ENCODE assay signal across 8 mouse cellular contexts in the genomic region with DNA sequence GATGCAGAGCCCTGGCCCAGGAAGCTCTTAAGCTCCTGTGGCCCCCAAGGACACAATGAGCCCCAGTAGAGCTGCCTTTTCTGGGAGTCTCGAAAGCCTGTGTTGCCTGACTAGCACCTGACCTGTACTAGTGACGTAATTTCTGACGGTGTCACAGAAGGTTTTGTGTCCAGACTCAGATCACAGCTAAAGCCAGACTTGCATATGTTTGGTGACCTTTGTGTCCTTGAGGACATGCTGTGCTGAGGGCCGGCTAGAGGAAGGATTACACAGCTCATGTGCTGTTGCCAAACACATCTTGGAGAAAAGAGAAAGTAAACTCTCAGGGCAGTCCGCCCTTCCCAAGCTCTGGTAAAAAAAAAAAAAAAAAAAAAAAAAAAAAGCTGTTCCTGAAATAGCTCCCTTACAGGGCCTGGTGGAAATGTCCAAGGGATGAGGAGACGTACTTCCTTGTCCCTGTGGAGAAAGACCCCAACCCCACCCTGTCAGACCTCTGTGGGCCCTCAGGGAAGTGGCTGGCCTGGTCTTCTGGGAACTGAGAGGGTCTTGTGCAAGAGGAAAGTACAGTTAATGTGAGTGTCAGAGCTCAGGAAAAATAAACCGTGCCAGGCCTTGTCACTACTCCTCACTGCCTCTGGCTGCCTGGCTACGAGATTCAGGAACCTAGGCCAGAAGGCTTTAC. TPM values are rescaled to one million over a fixed set of nuclear protein-coding genes. Genes with fewer than 3 reads are reported as not detected.
A peak's percentile ranks its signal among the peaks of the same experiment; 100 is the strongest.
DNase-seq lines count a peak whose midpoint lies in the region; ATAC-seq and TF ChIP-seq lines count a peak whose summit lies in the region.

No protein-coding gene starts in this region.

- H3K9ac ChIP-seq in heart, adult 2 months (ENCODE audit: low read depth, low read length), result peak overlapping the region; percentile 26; the same call in 1 of the 2 replicates
- H3K9ac ChIP-seq in forebrain, embryonic 15.5 days (replicated peaks), result no peak overlapping the region
- H3K9ac ChIP-seq in midbrain, embryonic 15.5 days, result no peak overlapping the region

- no peaks in the 10 kb centered on the region for H3K9me3 ChIP-seq in forebrain, embryonic 15.5 days
- no peaks in the 10 kb centered on the region for H3K9me3 ChIP-seq in midbrain, embryonic 15.5 days

- TF ChIP-seq CTCF in heart, adult 2 months (IDR thresholded peaks at IDR 0.05), result no peak

- TF ChIP-seq POLR2A in heart, adult 2 months (IDR thresholded peaks at IDR 0.05; ENCODE audit: insufficient read depth, low read depth, low read length), result peak; percentile 28; the same call in 1 of the 2 replicates

- peaks cover 31% of the 10 kb centered on the region for H3K4me1 ChIP-seq in heart, adult 2 months (ENCODE audit: control insufficient read depth, insufficient read depth, low read length)
- peaks cover 9% of the 10 kb centered on the region for H3K4me1 ChIP-seq in forebrain, embryonic 15.5 days
- peaks cover 3% of the 10 kb centered on the region; the same call in 1 of the 2 replicates for H3K4me1 ChIP-seq in midbrain, embryonic 15.5 days

- peak; percentile 91; the same call in 1 of the 2 replicates for TF ChIP-seq EP300 in heart, adult 2 months (IDR thresholded peaks at IDR 0.05; ENCODE audit: insufficient read depth, low read depth, low read length)

- ATAC-seq in megakaryocyte-erythroid progenitor cell, adult 5-6 weeks (replicated peaks; ENCODE audit: low FRiP score, low TSS enrichment, poor library complexity, severe bottlenecking), result no peak
- ATAC-seq in forebrain, embryonic 15.5 days (replicated peaks), result no peak
- ATAC-seq in midbrain, embryonic 15.5 days (replicated peaks), result no peak

- 8% methylated on average over 8 of the region's 8 CpGs for WGBS in heart, adult 2 months
- WGBS in forebrain, embryonic 15.5 days, result 54% methylated on average over 8 of the region's 8 CpGs
- WGBS in midbrain, embryonic 15.5 days, result 49% methylated on average over 8 of the region's 8 CpGs

- H3K4me3 ChIP-seq in heart, adult 2 months, result no peak overlapping the region
- H3K4me3 ChIP-seq in forebrain, embryonic 15.5 days, result no peak overlapping the region
- no peak overlapping the region for H3K4me3 ChIP-seq in midbrain, embryonic 15.5 days

- intact Hi-C loops in heart, adult 2 months (cut with DNase I), result loop anchor here (2.0 to 5.0 kb wide), 3 partner anchors 15 to 45 kb away; partner anchors contain the start of gene Med9

- no peaks in the 10 kb centered on the region for H3K27me3 ChIP-seq in heart, adult 2 months (ENCODE audit: control insufficient read depth, insufficient read depth, low read length)
- no peaks in the 10 kb centered on the region for H3K27me3 ChIP-seq in forebrain, embryonic 15.5 days
- H3K27me3 ChIP-seq in midbrain, embryonic 15.5 days (replicated peaks), result no peaks in the 10 kb centered on the region

- no peaks in the 10 kb centered on the region for H3K79me2 ChIP-seq in heart, adult 2 months (replicated peaks; ENCODE audit: control insufficient read depth, insufficient read depth, low read length)

- DNase-seq in adrenal gland, adult (ENCODE audit: inconsistent age in 2 of 2, low spot score in 1 of 2), result peak; percentile 72 to 87
- DNase-seq in adrenal gland, postnatal 25 days, result no peak
- DNase-seq in ES-CJ7 (ENCODE audit: low read depth, low spot score), result peak; percentile 25
- peak; percentile 66 to 72 for DNase-seq in heart, adult 2 months
- DNase-seq in kidney, postnatal 14 days, result peak; percentile 67

- H3K4me2 ChIP-seq in forebrain, embryonic 15.5 days (replicated peaks), result no peak overlapping the region
- no peak overlapping the region for H3K4me2 ChIP-seq in midbrain, embryonic 15.5 days

- peak overlapping the region; percentile 85 for H3K27ac ChIP-seq in heart, adult 2 months
- no peak overlapping the region for H3K27ac ChIP-seq in forebrain, embryonic 15.5 days (replicated peaks)
- H3K27ac ChIP-seq in midbrain, embryonic 15.5 days, result no peak overlapping the region

- no peaks in the 10 kb centered on the region for H3K36me3 ChIP-seq in heart, adult 2 months (ENCODE audit: control insufficient read depth, insufficient read depth, low read length)
- H3K36me3 ChIP-seq in forebrain, embryonic 15.5 days, result no peaks in the 10 kb centered on the region
- no peaks in the 10 kb centered on the region for H3K36me3 ChIP-seq in midbrain, embryonic 15.5 days (replicated peaks)

RNA-seq across cellular contexts. Expression of gene Med9, which starts 45.8 kb away (rescaled TPM):
- total RNA-seq in adrenal gland, postnatal 25 days (2021), result 26.5 and 32.9 TPM in 2 replicates
- total RNA-seq in heart, adult 2 months (2021), result 10 to 100 TPM; 24.0 to 25.5 TPM
- polyA plus RNA-seq in heart, adult 2 months (2012; rRNA removed), result 24.0 and 28.1 TPM in 2 replicates
- total RNA-seq in megakaryocyte-erythroid progenitor cell, adult 5-6 weeks (2014; fragmentation: Nextera tagmentation), result 23.6 and 25.8 TPM in 2 replicates
- total RNA-seq in megakaryocyte-erythroid progenitor cell, adult 5-6 weeks (2017), result 32.9 and 33.8 TPM in 2 replicates
- polyA plus RNA-seq in forebrain, embryonic 15.5 days (2015; fragmentation: Nextera tagmentation; extraction: Ambion mirVana), result 39.8 and 39.9 TPM in 2 replicates
- 32.4 and 33.7 TPM in 2 replicates for polyA plus RNA-seq in midbrain, embryonic 15.5 days (2015; fragmentation: Nextera tagmentation; extraction: Ambion mirVana)
